Mouse (Mus musculus) retina, postnatal 7 days (tissue): ENCODE measurements around the gene Slc22a18.
A peak's percentile ranks its signal among the peaks of the same experiment; 100 is the strongest.

Source experiments
- DNase-seq: peaks from one replicate; pipeline ENCODE4 v3.0.0-alpha.2; 2012; ENCODE audit warnings: low read depth, low spot score

Slc22a18 gene

GRCm38 (mm10) chr7:143462516-143462915 is 11.0 kb upstream of the Slc22a18 start:
- DNase-seq = no peak

DNA sequence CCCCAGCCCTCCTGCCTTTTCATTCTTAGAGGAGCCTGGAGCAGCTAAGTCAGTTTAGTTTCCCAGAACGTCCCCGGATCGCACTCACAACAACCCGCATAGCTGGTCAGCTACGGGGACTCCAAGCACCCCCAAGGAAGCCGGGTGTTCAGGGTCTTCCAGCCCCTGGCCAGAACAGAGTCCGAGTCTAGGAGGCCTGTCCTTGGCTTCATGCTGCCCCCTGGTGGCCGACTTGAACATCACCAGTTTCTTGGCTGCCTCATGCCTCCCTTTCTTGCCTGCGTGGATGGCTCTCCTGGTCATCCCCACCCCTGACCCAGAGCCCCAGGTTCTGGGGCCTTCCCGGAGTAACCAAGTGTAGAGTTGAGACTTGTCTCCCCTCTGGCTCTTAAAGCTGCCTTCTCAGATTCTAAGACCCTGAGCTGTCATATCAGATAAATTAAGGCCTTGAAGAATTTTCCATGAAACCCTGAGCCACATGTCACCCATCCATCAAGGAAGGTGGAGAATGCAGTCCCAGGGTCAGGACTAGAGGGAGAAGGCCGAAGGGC is 9.6 kb upstream of the Slc22a18 start:
- DNase-seq = peak; percentile 74

GRCm38 (mm10) chr7:143464811-143465560 is 8.6 kb upstream of the Slc22a18 start:
- DNase-seq = no peak

GRCm38 (mm10) chr7:143466099-143466677 is 7.3 kb upstream of the Slc22a18 start:
- peak; percentile 71 for DNase-seq

GRCm38 (mm10) chr7:143467714-143468113 is 5.8 kb upstream of the Slc22a18 start:
- no peak for DNase-seq

GRCm38 (mm10) chr7:143469946-143470345 is 3.6 kb upstream of the Slc22a18 start:
- DNase-seq = peak; percentile 57

DNA sequence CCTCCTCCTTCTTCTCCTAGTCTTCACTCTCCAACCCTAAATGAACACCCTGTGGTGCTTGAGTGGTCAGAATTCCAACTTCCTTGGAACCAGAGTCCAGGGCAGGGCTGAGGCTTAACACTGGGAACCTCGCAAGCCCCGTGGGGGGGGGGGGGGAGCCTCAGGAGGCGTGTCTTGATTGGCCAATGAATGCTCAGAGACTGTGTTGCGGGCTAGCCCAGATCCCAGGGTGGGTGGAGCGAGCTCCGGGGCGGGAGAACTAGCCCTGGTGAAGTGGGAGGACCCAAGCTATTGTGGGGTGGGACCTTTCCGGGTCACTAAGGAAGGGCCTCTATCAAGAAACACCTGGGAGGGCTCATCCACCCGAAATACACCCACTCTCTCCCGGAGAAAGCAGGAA is 1.3 kb downstream of the Slc22a18 start:
- DNase-seq = no peak

DNA sequence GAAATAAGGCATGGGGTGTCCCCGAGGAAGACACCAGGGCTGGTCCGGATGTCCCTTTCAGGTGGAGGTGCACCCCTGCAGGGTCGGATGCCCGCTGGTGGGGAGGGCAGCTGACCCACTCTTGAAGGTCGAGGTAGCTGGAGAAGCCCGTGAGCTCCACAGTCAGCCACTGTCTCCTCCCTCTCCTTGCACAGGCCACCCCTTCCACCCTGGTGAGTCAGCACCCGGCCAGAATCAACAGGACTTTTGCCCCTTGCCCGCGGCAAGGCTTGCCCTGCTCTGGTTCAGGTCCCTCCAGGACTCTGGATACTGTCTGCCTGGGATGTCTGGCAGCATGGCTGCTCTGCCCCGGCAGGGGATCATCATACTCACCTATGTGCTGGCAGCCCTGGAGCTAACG is 2.3 kb downstream of the Slc22a18 start:
- no peak for DNase-seq

GRCm38 (mm10) chr7:143476702-143477335 is 3.3 kb downstream of the Slc22a18 start:
- DNase-seq = no peak

DNA sequence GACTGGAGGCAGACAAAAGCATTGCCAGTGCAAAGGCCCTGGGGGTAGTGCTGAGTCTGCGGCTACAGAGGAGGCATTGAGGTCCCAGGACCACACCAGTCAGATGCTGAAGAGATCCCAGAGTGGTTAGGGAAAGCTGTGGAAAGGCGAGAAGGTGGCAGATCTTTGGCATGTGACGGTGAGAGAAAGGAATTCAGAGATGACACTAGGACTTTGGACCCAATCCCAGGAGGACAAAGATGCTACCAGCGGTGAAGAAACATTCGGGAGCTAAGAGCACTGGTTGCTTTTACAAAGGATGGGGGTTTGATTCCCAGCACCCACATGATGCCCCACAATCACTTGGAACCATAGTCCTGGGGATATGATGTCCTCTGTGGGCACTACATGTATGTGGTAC is 4.3 kb downstream of the Slc22a18 start:
- DNase-seq = no peak

GRCm38 (mm10) chr7:143480498-143480897 is 7.0 kb downstream of the Slc22a18 start:
- DNase-seq = no peak

DNA sequence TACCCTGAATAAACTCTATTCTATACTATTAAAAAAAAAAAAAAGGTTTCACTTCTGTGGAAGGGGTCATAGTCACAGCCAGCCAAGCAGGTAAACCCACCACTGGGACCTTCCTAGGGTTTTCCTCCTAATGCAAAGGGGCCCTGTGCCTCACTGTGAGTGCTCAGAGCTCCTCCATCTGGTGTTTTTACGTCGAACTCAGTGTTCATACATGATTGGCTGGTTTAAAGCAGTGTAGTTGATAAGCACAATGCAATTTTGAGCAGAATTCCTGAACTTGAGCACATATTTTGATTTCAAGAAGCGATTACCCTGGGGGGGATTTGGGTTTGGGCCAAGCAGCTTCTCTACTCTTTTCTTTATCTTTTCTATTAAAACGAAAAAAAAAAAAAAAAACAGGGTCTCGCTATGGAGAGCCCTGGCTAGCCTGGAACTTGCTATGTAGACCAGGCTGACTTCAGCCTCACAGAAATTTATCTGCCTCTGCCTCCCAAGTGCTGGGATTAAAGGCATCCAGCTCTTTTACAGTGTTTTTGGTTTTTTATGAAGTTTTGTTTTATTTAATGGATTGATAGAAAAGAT is 8.4 kb downstream of the Slc22a18 start:
- DNase-seq = no peak

- DNase-seq = no peak
Observed at GRCm38 (mm10) chr7:143482541-143482940, 9.0 kb downstream of the Slc22a18 start.

- DNase-seq = no peak
Observed at GRCm38 (mm10) chr7:143489735-143490134, 16.2 kb downstream of the Slc22a18 start.

DNA sequence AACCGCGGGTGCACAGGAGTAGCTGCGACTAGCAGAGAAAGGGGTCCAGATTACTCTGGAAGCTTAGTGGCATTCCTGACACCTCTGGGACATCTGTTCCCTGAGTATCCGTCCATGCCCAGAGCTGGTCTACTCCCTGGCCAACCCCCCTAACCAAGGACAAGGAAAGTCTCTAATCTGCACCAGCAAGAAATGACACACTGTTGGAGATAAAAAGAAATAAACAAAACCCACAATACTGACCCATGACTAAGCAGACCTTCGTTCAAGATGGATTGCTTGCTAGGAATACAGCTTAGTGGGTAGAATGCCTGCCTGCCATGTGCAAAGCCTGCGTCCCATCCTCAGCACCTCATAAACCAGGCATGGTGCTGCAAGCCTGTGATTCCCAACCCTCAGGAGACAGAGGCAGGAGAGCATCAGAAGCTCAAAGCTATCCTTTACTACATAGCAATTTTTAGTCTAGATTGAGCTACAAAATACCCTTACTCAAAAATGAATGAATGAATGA is 20.1 kb downstream of the Slc22a18 start:
- DNase-seq = no peak

GRCm38 (mm10) chr7:143495104-143495961 is 21.8 kb downstream of the Slc22a18 start:
- no peak for DNase-seq

DNA sequence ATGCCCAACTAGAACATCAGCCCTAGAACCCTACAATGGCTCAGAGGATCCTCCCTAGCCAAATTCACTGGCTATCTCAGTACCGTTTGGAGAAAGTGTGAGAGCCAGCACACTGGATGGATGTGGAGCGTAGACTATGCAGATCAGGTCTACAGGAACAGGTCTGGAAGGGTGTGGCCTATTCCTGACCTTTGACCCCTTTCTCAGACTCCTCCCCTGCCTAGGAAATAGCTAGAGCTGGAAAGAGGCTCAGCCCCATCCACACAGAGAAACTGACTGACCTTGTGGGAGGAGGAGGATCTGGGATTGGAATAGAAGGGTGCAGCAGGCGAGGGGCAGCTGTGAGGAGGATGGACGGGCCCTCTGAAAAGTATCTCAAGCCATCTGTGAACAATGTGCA is 25.0 kb downstream of the Slc22a18 start:
- DNase-seq = no peak

DNA sequence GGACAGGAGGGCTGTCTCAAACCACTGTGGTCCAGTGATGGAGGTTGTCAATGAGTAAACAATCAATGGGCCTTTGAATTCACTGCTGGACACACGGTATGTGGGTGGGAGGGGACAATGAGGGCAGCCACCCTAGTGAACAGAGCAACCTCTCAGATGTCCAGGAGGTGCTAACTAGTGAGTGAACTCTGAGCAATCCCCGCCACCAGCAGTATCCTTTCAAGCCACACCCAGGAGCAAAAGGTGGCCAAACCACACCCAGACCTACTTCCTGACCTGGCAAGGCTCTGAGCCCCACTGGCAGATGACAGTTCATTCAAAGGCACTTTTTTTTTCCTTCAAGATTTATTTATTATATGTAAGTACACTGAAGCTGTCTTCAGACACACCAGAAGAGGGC is 27.4 kb downstream of the Slc22a18 start:
- DNase-seq = no peak

GRCm38 (mm10) chr7:143501643-143502417 is 28.3 kb downstream of the Slc22a18 start:
- DNase-seq = peak; percentile 13
